Mouse (Mus musculus): ENCODE data around the gene Gal3st2. TPM values are rescaled to one million over a fixed set of nuclear protein-coding genes. Genes with fewer than 3 reads are reported as not detected.
"Not testable (repeated sequence)": the region's sequence is repeated elsewhere in the genome, so short reads cannot be mapped to it uniquely, and the experiment has no call there.

The Gal3st2 gene
- polyA plus RNA-seq, 1 experiment from 2014 or later = 0.11 TPM

DNA sequence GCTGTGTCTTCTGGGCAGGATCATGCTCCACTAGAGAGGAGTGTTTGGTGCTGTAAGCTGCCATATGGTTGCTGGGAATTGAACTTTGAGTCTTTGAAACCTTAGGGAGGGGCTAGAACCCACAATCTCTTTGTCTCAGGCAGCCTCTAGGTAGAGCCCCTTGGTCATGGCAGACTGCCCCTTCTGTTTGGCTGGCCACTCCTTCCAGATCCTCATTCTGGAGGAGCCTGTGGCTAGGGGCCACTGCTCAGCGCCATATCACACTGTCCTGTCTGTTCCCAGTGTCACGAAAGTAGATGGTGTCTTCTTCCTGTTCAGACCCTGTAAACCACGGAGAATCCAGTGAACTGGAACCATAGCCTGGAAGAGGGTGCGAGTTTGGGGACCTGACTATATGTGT, 5.3 kb upstream of the Gal3st2 start:
- not testable (repeated sequence) for ATAC-seq (ENCODE audit: low read depth); H3K27ac ChIP-seq (ENCODE audit: low read length); H3K4me3 ChIP-seq (ENCODE audit: low read length); H3K27me3 ChIP-seq (ENCODE audit: control insufficient read depth, insufficient read depth, low read depth, low read length); H3K36me3 ChIP-seq (ENCODE audit: control insufficient read depth, insufficient read depth, low read length); H3K9me3 ChIP-seq (ENCODE audit: control insufficient read depth, low read length); H3K9ac ChIP-seq (ENCODE audit: low read length); H3K4me1 ChIP-seq (replicated peaks; ENCODE audit: control insufficient read depth, insufficient read depth, low read length); H3K4me2 ChIP-seq (ENCODE audit: low read depth, low read length)
- WGBS = 80% methylated on average over 4 of the region's 4 CpGs

DNA sequence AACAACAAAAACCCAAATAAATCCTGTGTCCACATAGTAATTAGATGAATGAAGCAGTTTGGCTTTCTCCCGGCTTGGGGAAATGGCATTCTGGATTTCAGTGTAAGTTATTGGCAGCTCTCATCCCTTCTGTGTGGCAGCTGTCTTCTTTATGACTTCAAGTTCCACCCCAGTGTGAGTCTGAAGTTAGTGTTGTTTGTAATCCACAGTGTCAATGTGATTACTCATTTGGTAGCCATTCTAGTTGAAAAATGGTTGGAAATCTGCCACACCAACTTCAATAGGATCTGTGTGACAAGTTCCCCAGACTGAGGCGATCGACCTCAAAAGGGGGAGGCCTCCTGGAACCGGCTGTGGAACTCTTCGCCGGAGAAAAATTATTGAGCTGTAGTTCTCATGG, 3.7 kb upstream of the Gal3st2 start:
- Histone ChIP-seq H3K9ac (ENCODE audit: low read length) (no peak overlapping the region), H3K27me3 (ENCODE audit: control insufficient read depth, insufficient read depth, low read depth, low read length) (no peaks in the 10 kb centered on the region), H3K36me3 (ENCODE audit: control insufficient read depth, insufficient read depth, low read length) (no peaks in the 10 kb centered on the region), H3K4me2 (ENCODE audit: low read depth, low read length) (no peak overlapping the region), H3K4me3 (ENCODE audit: low read length) (no peak overlapping the region), H3K4me1 (replicated peaks; ENCODE audit: control insufficient read depth, insufficient read depth, low read length) (no peaks in the 10 kb centered on the region), H3K9me3 (ENCODE audit: control insufficient read depth, low read length) (no peaks in the 10 kb centered on the region), H3K27ac (ENCODE audit: low read length) (no peak overlapping the region)
- 54% methylated on average over 6 of the region's 6 CpGs for WGBS
- peak; percentile 56; the same call in 1 of the 2 replicates for ATAC-seq (ENCODE audit: low read depth)

- Histone ChIP-seq H3K4me3 (ENCODE audit: low read length) (no peak overlapping the region), H3K4me2 (ENCODE audit: low read depth, low read length) (no peak overlapping the region), H3K27me3 (ENCODE audit: control insufficient read depth, insufficient read depth, low read depth, low read length) (no peaks in the 10 kb centered on the region), H3K27ac (ENCODE audit: low read length) (no peak overlapping the region), H3K36me3 (ENCODE audit: control insufficient read depth, insufficient read depth, low read length) (no peaks in the 10 kb centered on the region), H3K4me1 (replicated peaks; ENCODE audit: control insufficient read depth, insufficient read depth, low read length) (no peaks in the 10 kb centered on the region), H3K9me3 (ENCODE audit: control insufficient read depth, low read length) (no peaks in the 10 kb centered on the region), H3K9ac (ENCODE audit: low read length) (no peak overlapping the region)
- ATAC-seq (ENCODE audit: low read depth) = no peak
- WGBS = 47% methylated on average over 3 of the region's 3 CpGs
Measured at GRCm38 (mm10) chr1:93857991-93858390, 3.1 kb upstream of the Gal3st2 start.

DNA sequence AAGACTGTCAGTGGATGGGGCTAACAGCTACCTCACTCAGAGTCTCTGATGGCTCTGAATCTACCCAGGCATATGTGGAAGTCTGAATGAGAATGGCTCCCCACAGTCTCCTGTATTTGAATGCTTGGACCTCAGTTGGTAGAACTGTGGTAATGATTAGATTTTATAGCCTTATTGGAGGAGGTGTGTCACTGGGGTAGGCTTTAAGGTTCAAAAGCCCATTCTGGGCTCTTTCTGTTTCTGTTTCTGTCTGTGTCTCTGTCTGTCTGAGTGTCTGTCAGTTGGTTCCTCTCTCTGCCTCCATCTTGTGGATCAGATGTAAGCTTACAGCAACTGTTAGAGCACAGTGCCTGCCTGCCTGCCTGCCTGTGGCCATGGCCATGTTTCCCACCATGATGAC, 1.5 kb upstream of the Gal3st2 start:
- H3K9me3 ChIP-seq (ENCODE audit: control insufficient read depth, low read length) = no peaks in the 10 kb centered on the region
- H3K4me2 ChIP-seq (ENCODE audit: low read depth, low read length) = no peak overlapping the region
- H3K27me3 ChIP-seq (ENCODE audit: control insufficient read depth, insufficient read depth, low read depth, low read length) = no peaks in the 10 kb centered on the region
- no peak overlapping the region for H3K27ac ChIP-seq (ENCODE audit: low read length)
- no peak overlapping the region for H3K4me3 ChIP-seq (ENCODE audit: low read length)
- no peaks in the 10 kb centered on the region for H3K4me1 ChIP-seq (replicated peaks; ENCODE audit: control insufficient read depth, insufficient read depth, low read length)
- H3K9ac ChIP-seq (ENCODE audit: low read length) = no peak overlapping the region
- no peaks in the 10 kb centered on the region for H3K36me3 ChIP-seq (ENCODE audit: control insufficient read depth, insufficient read depth, low read length)
- ATAC-seq (ENCODE audit: low read depth) = no peak

DNA sequence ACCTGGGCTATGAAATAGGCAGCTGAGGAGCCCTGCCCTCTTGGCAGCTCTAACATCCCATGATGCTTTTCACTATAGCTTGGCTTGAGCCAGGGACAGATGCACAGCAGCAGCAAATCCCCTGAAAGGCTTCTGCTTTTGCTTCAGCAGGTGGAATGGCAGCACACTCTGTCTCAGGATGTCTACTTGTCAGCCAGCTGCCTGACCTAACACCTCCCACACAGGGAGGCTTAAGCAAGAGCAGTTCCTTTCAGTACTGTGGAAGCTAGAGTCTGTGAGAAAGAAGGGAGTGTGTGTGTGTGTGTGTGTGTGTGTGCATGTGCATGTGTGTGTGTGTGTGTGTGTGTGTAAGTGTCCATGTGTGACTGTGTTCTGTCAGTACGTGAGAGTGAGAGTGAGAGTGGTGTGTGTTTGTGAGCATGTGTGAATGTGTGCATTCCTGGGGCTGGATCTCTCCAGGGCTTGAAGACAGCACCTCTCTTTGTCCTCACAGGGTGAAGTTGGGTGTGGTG, 10.5 kb downstream of the Gal3st2 start:
- H3K9me3 ChIP-seq (ENCODE audit: control insufficient read depth, low read length); H3K27me3 ChIP-seq (ENCODE audit: control insufficient read depth, insufficient read depth, low read depth, low read length); ATAC-seq (ENCODE audit: low read depth); H3K4me3 ChIP-seq (ENCODE audit: low read length); H3K4me1 ChIP-seq (replicated peaks; ENCODE audit: control insufficient read depth, insufficient read depth, low read length); H3K27ac ChIP-seq (ENCODE audit: low read length); H3K36me3 ChIP-seq (ENCODE audit: control insufficient read depth, insufficient read depth, low read length); H3K4me2 ChIP-seq (ENCODE audit: low read depth, low read length); H3K9ac ChIP-seq (ENCODE audit: low read length): not testable (repeated sequence)
- 20% methylated on average over 1 of the region's 1 CpGs for WGBS

- not testable (repeated sequence) for H3K27me3 ChIP-seq (ENCODE audit: control insufficient read depth, insufficient read depth, low read depth, low read length); H3K9ac ChIP-seq (ENCODE audit: low read length); H3K4me1 ChIP-seq (replicated peaks; ENCODE audit: control insufficient read depth, insufficient read depth, low read length); H3K4me3 ChIP-seq (ENCODE audit: low read length); H3K4me2 ChIP-seq (ENCODE audit: low read depth, low read length); H3K9me3 ChIP-seq (ENCODE audit: control insufficient read depth, low read length); H3K36me3 ChIP-seq (ENCODE audit: control insufficient read depth, insufficient read depth, low read length); ATAC-seq (ENCODE audit: low read depth); H3K27ac ChIP-seq (ENCODE audit: low read length)
- WGBS = 83% methylated on average over 10 of the region's 22 CpGs
Measured at GRCm38 (mm10) chr1:93874405-93874804, 13.3 kb downstream of the Gal3st2 start.

DNA sequence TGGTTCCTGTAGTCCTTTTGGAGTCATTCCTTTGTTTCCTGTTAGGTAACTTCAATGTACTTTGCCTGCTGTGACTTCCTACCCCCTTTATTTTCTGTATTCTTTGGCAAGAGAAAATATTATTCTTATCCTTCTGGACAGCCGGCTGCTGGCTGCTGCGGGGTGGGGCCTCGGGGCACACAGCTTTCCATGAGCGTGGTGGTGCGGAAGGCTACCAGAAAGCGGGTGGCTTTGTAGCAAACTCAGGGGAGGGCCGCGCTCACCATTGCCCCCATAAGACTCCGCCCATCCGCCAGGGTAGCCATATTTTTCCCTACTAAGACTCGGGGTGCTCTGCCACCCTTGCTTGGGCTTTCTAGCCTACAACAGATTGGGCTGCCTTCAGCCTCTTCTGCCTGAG, 20.7 kb downstream of the Gal3st2 start:
- H3K4me2 ChIP-seq (ENCODE audit: low read depth, low read length); H3K9ac ChIP-seq (ENCODE audit: low read length); H3K27me3 ChIP-seq (ENCODE audit: control insufficient read depth, insufficient read depth, low read depth, low read length); H3K27ac ChIP-seq (ENCODE audit: low read length); H3K4me3 ChIP-seq (ENCODE audit: low read length); H3K9me3 ChIP-seq (ENCODE audit: control insufficient read depth, low read length); H3K4me1 ChIP-seq (replicated peaks; ENCODE audit: control insufficient read depth, insufficient read depth, low read length); H3K36me3 ChIP-seq (ENCODE audit: control insufficient read depth, insufficient read depth, low read length): not testable (repeated sequence)
- peak; percentile 41; the same call in 1 of the 2 replicates for ATAC-seq (ENCODE audit: low read depth)
- WGBS = no CpG with 5 or more reads among the region's 11 CpGs

DNA sequence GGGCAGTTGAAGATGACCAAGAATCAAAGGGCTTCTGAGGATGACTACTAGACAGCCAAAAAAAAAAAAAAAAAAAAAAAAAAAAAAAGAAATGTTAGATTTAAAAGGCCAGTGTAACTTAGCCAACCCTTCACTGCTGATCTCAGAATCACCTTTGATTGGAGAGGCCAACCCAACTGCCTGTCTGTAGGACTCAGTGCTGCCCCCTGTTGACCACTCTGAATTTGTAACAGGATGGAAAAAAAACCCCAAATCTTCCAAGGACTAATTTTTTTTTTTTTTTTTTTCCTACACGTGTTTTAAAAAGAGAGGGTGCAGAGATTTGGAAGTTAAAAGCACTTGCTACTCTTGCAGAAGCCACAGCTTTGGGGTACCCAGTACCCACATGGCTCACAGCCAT, 29.8 kb downstream of the Gal3st2 start:
- not testable (repeated sequence) for H3K4me2 ChIP-seq (ENCODE audit: low read depth, low read length); H3K9ac ChIP-seq (ENCODE audit: low read length); ATAC-seq (ENCODE audit: low read depth); H3K9me3 ChIP-seq (ENCODE audit: control insufficient read depth, low read length); H3K4me3 ChIP-seq (ENCODE audit: low read length); H3K4me1 ChIP-seq (replicated peaks; ENCODE audit: control insufficient read depth, insufficient read depth, low read length); H3K27ac ChIP-seq (ENCODE audit: low read length); H3K36me3 ChIP-seq (ENCODE audit: control insufficient read depth, insufficient read depth, low read length); H3K27me3 ChIP-seq (ENCODE audit: control insufficient read depth, insufficient read depth, low read depth, low read length)
- WGBS = 40% methylated on average over 1 of the region's 1 CpGs

- not testable (repeated sequence) for H3K9ac ChIP-seq (ENCODE audit: low read length); H3K4me3 ChIP-seq (ENCODE audit: low read length); H3K4me1 ChIP-seq (replicated peaks; ENCODE audit: control insufficient read depth, insufficient read depth, low read length); ATAC-seq (ENCODE audit: low read depth); H3K4me2 ChIP-seq (ENCODE audit: low read depth, low read length); H3K27me3 ChIP-seq (ENCODE audit: control insufficient read depth, insufficient read depth, low read depth, low read length); H3K36me3 ChIP-seq (ENCODE audit: control insufficient read depth, insufficient read depth, low read length); H3K27ac ChIP-seq (ENCODE audit: low read length); H3K9me3 ChIP-seq (ENCODE audit: control insufficient read depth, low read length)
- WGBS = no CpG with 5 or more reads among the region's 1 CpGs
Measured at GRCm38 (mm10) chr1:93897395-93897794, 36.3 kb downstream of the Gal3st2 start.

GRCm38 (mm10) chr1:93901291-93901690, 40.2 kb downstream of the Gal3st2 start:
- not testable (repeated sequence) for H3K9ac ChIP-seq (ENCODE audit: low read length); H3K4me3 ChIP-seq (ENCODE audit: low read length); H3K4me2 ChIP-seq (ENCODE audit: low read depth, low read length); ATAC-seq (ENCODE audit: low read depth); H3K27me3 ChIP-seq (ENCODE audit: control insufficient read depth, insufficient read depth, low read depth, low read length); H3K36me3 ChIP-seq (ENCODE audit: control insufficient read depth, insufficient read depth, low read length); H3K4me1 ChIP-seq (replicated peaks; ENCODE audit: control insufficient read depth, insufficient read depth, low read length); H3K27ac ChIP-seq (ENCODE audit: low read length); H3K9me3 ChIP-seq (ENCODE audit: control insufficient read depth, low read length)
- 26% methylated on average over 2 of the region's 5 CpGs for WGBS

Measured in lung, embryonic 16.5 days (tissue).